Mouse (Mus musculus): Measurements from ENCODE around the gene Ltbp3. TPM values are rescaled to one million over a fixed set of nuclear protein-coding genes. Genes with fewer than 3 reads are reported as not detected.

Gene Ltbp3
- polyA plus RNA-seq, 1 experiment from 2014 or later: 22.3 TPM

GRCm38 (mm10) chr19:5777387-5778032 lies 36.8 kb downstream of the Ltbp3 start:
- Histone ChIP-seq H3K27ac (no peak overlapping the region), H3K9ac (ENCODE audit: low read depth, low read length) (no peak overlapping the region), H3K4me3 (replicated peaks; ENCODE audit: low read depth, low read length) (no peak overlapping the region), H3K36me3 (ENCODE audit: insufficient read depth, low read length) (no peaks in the 10 kb centered on the region), H3K4me1 (replicated peaks; ENCODE audit: insufficient read depth, low read length) (no peaks in the 10 kb centered on the region), H3K4me2 (ENCODE audit: low read length) (no peak overlapping the region), H3K9me3 (replicated peaks; ENCODE audit: low read length) (no peaks in the 10 kb centered on the region), H3K27me3 (ENCODE audit: insufficient read depth, low read length) (no peaks in the 10 kb centered on the region)
- 83% methylated on average over 9 of the region's 9 CpGs for WGBS
- ATAC-seq (replicated peaks; ENCODE audit: low FRiP score, low read depth) (no peak; the same call in 1 of the 2 replicates), DNase-seq (ENCODE audit: low spot score) (no peak)
- 0 out of 2 replicates have a peak, but pooled peaks have one; percentile 15 for TF ChIP-seq CTCF (IDR thresholded peaks at IDR 0.05; ENCODE audit: low read depth)

GRCm38 (mm10) chr19:5778312-5778711 lies 37.6 kb downstream of the Ltbp3 start:
- TF ChIP-seq CTCF (IDR thresholded peaks at IDR 0.05; ENCODE audit: low read depth): no peak
- no peaks in the 10 kb centered on the region for H3K27me3 ChIP-seq (ENCODE audit: insufficient read depth, low read length)
- DNase-seq (ENCODE audit: low spot score) (no peak), ATAC-seq (replicated peaks; ENCODE audit: low FRiP score, low read depth) (no peak)
- no peak overlapping the region for H3K4me3 ChIP-seq (replicated peaks; ENCODE audit: low read depth, low read length)
- no peak overlapping the region for H3K9ac ChIP-seq (ENCODE audit: low read depth, low read length)
- 64% methylated on average over 8 of the region's 8 CpGs for WGBS
- no peaks in the 10 kb centered on the region for H3K36me3 ChIP-seq (ENCODE audit: insufficient read depth, low read length)
- no peaks in the 10 kb centered on the region for H3K4me1 ChIP-seq (replicated peaks; ENCODE audit: insufficient read depth, low read length)
- H3K4me2 ChIP-seq (ENCODE audit: low read length): no peak overlapping the region
- H3K9me3 ChIP-seq (replicated peaks; ENCODE audit: low read length): no peaks in the 10 kb centered on the region
- H3K27ac ChIP-seq: no peak overlapping the region

GRCm38 (mm10) chr19:5780203-5780602 lies 39.5 kb downstream of the Ltbp3 start:
- 52% methylated on average over 7 of the region's 7 CpGs for WGBS
- peak; percentile 72 for TF ChIP-seq CTCF (IDR thresholded peaks at IDR 0.05; ENCODE audit: low read depth)
- ATAC-seq (replicated peaks; ENCODE audit: low FRiP score, low read depth): no peak

GRCm38 (mm10) chr19:5781532-5781931 lies 40.8 kb downstream of the Ltbp3 start:
- H3K9ac ChIP-seq (ENCODE audit: low read depth, low read length): no peak overlapping the region
- no peak overlapping the region for H3K27ac ChIP-seq
- WGBS: 69% methylated on average over 6 of the region's 6 CpGs
- DNase-seq (ENCODE audit: low spot score): no peak
- no peak overlapping the region for H3K4me3 ChIP-seq (replicated peaks; ENCODE audit: low read depth, low read length)
- H3K9me3 ChIP-seq (replicated peaks; ENCODE audit: low read length): no peaks in the 10 kb centered on the region
- no peaks in the 10 kb centered on the region for H3K36me3 ChIP-seq (ENCODE audit: insufficient read depth, low read length)
- H3K4me2 ChIP-seq (ENCODE audit: low read length): no peak overlapping the region
- no peaks in the 10 kb centered on the region for H3K27me3 ChIP-seq (ENCODE audit: insufficient read depth, low read length)
- ATAC-seq (replicated peaks; ENCODE audit: low FRiP score, low read depth): no peak
- no peak for TF ChIP-seq CTCF (IDR thresholded peaks at IDR 0.05; ENCODE audit: low read depth)
- H3K4me1 ChIP-seq (replicated peaks; ENCODE audit: insufficient read depth, low read length): 0 out of 2 replicates have a peak, but pooled peaks cover under 1% of the 10 kb centered on the region

More at GRCm38 (mm10) chr19:5780203-5780602, 39.5 kb downstream of the Ltbp3 start:
- peak; percentile 73 for DNase-seq (ENCODE audit: low spot score)
- Histone ChIP-seq H3K36me3 (ENCODE audit: insufficient read depth, low read length) (no peaks in the 10 kb centered on the region), H3K4me2 (ENCODE audit: low read length) (no peak overlapping the region), H3K4me3 (replicated peaks; ENCODE audit: low read depth, low read length) (no peak overlapping the region), H3K27ac (no peak overlapping the region), H3K9me3 (replicated peaks; ENCODE audit: low read length) (no peaks in the 10 kb centered on the region), H3K27me3 (ENCODE audit: insufficient read depth, low read length) (no peaks in the 10 kb centered on the region), H3K9ac (ENCODE audit: low read depth, low read length) (no peak overlapping the region), H3K4me1 (replicated peaks; ENCODE audit: insufficient read depth, low read length) (no peaks in the 10 kb centered on the region)

- TF ChIP-seq CTCF (IDR thresholded peaks at IDR 0.05; ENCODE audit: low read depth): no peak
- no peak overlapping the region for H3K4me3 ChIP-seq (replicated peaks; ENCODE audit: low read depth, low read length)
- H3K36me3 ChIP-seq (ENCODE audit: insufficient read depth, low read length): no peaks in the 10 kb centered on the region
- no peak for ATAC-seq (replicated peaks; ENCODE audit: low FRiP score, low read depth)
- no peak overlapping the region for H3K4me2 ChIP-seq (ENCODE audit: low read length)
- no peaks in the 10 kb centered on the region for H3K9me3 ChIP-seq (replicated peaks; ENCODE audit: low read length)
- H3K4me1 ChIP-seq (replicated peaks; ENCODE audit: insufficient read depth, low read length): 0 out of 2 replicates have a peak, but pooled peaks cover 3% of the 10 kb centered on the region
- 100% methylated on average over 1 of the region's 1 CpGs for WGBS
- H3K27ac ChIP-seq: no peak overlapping the region
- no peaks in the 10 kb centered on the region for H3K27me3 ChIP-seq (ENCODE audit: insufficient read depth, low read length)
- DNase-seq (ENCODE audit: low spot score): no peak
- no peak overlapping the region for H3K9ac ChIP-seq (ENCODE audit: low read depth, low read length)
These were observed 41.4 kb downstream of the Ltbp3 start for GRCm38 (mm10) chr19:5782121-5782520.

- WGBS: 62% methylated on average over 10 of the region's 10 CpGs
- TF ChIP-seq CTCF (IDR thresholded peaks at IDR 0.05; ENCODE audit: low read depth): 0 out of 2 replicates have a peak, but pooled peaks have one; percentile 10
- Histone ChIP-seq H3K27me3 (ENCODE audit: insufficient read depth, low read length) (no peaks in the 10 kb centered on the region), H3K9ac (ENCODE audit: low read depth, low read length) (no peak overlapping the region), H3K4me3 (replicated peaks; ENCODE audit: low read depth, low read length) (no peak overlapping the region), H3K27ac (no peak overlapping the region), H3K4me1 (replicated peaks; ENCODE audit: insufficient read depth, low read length) (0 out of 2 replicates have a peak, but pooled peaks cover 3% of the 10 kb centered on the region), H3K36me3 (ENCODE audit: insufficient read depth, low read length) (no peaks in the 10 kb centered on the region), H3K4me2 (ENCODE audit: low read length) (no peak overlapping the region), H3K9me3 (replicated peaks; ENCODE audit: low read length) (no peaks in the 10 kb centered on the region)
- DNase-seq (ENCODE audit: low spot score) (no peak), ATAC-seq (replicated peaks; ENCODE audit: low FRiP score, low read depth) (no peak)
These were observed 44.4 kb downstream of the Ltbp3 start for GRCm38 (mm10) chr19:5784958-5785577.
